Mouse (Mus musculus) left cerebral cortex, adult 9 months (tissue): ENCODE measurements around the gene Grid1.
A peak's percentile ranks its signal among the peaks of the same experiment; 100 is the strongest.

Experiments used
- DNase-seq, 2 experiments: peaks; one replicate each; pipeline ENCODE4 v3.0.0; 2022; ENCODE audit warnings: low spot score in 2 of 2

Grid1 gene

GRCm38 (mm10) chr14:35430259-35430658, 610.4 kb downstream of the Grid1 start:
- peak in 1 of 2 experiments; percentile 3 for DNase-seq

GRCm38 (mm10) chr14:35453702-35454101, 633.8 kb downstream of the Grid1 start:
- DNase-seq, result peak in 1 of 2 experiments; percentile 48

DNA sequence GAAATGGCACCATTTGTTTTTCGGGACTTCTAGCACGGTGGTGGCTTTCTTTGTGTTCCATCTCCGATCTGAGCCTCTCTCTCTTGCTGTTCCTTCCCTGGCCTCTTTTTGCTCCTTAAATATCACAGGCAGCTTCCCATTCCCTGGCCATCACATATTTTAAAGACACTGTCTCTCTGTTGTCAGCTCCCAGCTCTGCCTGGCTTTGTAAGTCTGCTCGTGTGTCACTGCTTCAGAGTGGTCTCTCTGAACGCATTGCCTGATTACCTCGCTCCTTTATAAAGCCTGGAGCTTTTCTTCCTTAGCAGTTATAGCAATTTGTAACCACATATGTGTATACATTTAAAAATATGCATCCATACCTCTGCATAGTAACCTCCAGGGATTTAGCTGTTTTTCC, 648.3 kb downstream of the Grid1 start:
- DNase-seq, result no peak

DNA sequence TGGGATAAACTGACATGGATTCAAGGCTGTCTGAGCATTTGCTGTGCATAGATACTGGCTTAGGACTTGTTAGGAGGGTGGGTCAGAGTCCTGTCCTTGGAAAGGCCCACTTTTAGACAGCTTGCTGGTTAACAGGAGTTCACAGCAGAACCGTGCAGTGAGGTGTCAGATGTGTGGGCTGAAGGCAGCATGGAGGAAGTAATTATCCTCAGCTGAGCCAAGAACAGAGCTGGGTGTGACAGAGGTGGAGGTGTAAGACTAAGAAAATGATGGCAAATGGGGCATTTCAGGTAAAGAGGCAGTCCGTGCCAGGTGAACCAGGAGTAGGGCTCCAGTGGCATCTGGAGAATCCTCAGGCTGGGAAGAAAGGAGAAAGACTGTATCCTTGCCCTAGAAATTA, 666.1 kb downstream of the Grid1 start:
- DNase-seq, result peak; percentile 13 to 44

DNA sequence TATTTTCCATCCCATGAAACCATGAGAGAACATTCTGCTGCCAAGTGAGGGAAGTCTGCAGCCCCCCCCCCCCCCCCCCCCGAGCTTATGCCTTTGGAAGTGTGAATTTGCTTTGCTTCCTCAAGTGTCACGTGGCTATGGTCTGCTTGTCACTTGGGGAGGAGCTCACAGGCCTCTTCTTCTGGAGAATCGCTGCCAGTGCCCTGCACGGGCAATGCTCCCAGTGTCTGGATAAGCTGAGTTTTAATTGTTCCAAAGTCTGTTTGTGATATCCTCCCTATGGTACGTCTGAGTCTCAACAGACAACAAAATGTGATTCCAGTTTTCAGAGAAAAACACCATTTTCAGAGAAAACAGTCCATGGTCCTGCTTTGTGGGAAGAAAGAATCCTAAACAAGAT, 682.4 kb downstream of the Grid1 start:
- no peak for DNase-seq

DNA sequence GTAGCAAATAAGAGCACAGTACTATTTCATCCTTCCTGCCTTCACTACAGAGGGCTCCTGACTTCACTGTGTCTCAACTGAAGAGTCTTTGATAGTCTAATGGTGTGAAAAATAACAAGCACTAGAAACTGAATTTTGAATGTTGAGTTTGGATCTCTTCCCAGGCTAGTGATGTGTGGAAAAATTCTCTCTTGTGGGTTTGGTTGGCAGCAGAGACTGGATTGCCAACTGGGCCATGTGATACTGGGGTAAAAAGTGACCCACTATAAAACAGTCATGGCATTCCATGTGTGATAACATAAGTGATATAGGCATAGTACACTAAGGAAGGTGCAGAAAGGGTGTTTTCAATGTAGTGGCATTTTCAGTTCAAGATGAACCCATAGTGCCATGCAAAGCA, 699.5 kb downstream of the Grid1 start:
- DNase-seq, result no peak

- no peak for DNase-seq
Observed at GRCm38 (mm10) chr14:35538835-35539234, 718.9 kb downstream of the Grid1 start.

DNA sequence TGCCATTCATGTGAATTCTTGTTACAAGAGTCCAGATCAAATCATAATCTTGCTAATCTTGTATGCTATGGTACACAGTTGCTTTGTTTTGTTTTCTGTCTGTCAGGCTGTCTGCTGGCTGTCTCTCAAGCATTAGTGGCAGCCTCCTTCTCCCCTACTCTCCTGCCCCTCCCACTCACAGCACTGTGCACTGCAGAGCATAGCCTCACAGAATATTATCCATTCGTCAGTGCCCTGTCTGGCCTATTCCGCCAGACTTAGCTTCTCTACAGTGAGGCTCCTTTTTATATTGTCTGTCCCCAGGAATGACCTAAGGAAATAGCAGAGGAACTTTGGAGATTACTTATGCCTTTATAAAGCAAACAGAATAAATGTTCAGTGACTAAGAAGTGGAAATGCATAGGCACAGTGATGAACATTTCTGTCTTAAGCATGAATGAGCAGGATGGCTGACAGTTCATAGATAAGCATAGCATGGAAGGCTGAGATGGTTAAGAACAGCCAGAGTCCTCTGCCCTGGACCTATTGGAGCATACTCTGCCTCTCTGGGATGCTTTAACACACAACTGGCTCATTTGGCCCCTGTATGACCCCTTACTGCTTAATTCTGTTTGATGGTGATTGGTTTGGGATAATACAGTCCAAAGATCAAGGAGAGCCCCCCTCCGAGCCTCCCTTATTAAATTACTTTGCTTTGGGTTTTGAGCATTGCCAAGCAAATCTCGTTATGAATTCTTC, 721.5 kb downstream of the Grid1 start:
- DNase-seq, result no peak

- DNase-seq, result no peak
Observed at GRCm38 (mm10) chr14:35541992-35542380, 722.1 kb downstream of the Grid1 start.

GRCm38 (mm10) chr14:35554288-35554687, 734.4 kb downstream of the Grid1 start:
- peak; percentile 67 to 84 for DNase-seq

DNA sequence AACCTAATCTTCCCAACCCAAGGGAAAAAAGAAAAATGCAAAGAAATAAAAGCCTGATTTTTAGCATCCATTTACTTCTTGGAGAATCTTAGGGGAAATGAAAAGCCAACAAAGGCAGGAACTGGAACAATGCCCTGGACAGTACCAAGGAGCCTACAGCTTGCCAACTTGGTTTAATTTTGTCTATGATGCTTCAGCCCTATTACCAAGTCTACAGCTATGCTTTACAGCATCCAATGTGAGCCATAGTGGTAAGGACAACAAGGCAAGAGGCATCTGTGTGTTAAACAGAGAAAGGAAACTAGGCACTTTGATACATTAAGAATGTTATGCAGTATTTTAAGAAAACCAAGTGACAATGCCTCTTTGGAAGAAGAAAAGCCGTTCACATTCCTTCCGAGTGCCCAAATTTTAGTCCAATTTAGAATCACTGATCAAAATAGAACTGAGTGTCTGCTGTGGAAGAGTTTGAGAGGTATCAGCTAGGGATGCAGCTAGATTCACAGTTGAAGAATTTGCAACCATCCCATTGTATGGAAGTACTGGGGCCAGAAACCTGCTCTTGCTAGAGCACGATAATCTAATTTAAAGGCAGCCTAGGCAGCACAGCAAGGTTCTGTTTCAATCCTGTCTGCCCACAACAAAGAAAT, 741.5 kb downstream of the Grid1 start:
- peak; percentile 9 to 42 for DNase-seq

DNA sequence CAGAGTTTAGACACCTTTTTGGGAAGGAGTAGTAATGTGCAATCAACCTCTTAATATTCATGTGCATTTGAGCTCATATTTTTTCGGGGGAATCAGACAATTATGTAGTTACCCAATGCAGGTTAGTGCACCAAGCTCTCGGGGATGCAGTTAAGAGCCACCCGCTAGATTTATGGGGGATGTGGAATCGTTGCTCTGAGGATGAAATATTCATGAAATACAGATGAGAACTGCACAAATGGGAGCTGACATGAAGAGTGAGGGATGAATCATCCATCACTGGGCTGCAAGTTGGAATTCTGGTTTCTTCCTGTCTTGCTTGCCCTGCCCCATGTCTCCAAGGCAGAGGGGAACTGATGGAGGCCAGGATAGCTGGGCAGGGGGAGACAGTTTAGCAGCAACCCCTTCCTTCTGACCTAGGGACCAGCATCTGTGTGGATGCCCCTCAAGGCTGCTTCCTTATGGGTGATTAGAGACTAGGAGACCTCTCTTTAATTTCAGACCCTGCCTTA, 753.1 kb downstream of the Grid1 start:
- peak; percentile 8 to 22 for DNase-seq

- DNase-seq, result no peak
Observed at GRCm38 (mm10) chr14:35574489-35574888, 754.6 kb downstream of the Grid1 start.

- no peak for DNase-seq
Observed at GRCm38 (mm10) chr14:35575285-35575684, 755.4 kb downstream of the Grid1 start.

DNA sequence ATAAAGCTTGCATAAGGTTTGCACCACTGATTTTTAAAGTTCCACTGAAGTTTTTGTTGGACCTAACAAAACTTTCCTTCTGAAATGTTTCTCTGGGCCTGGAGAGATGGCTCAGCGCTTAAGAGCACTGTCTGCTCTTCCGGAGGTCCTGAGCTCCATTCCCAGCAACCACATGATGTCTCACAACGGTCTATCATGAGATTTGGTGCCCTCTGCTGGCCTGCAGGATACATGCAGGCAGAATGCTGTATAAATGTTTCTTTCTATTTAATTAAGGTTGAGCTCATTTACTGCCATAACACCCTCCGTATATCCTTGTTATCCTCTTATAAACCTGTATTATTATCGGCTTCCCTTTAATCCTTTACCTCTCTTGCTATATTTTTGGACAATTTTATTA, 805.8 kb downstream of the Grid1 start:
- no peak for DNase-seq
